Mouse (Mus musculus) lung, embryonic 14.5 days (tissue): Measurements from ENCODE around the gene Prss53. TPM values are rescaled to one million over a fixed set of nuclear protein-coding genes. Genes with fewer than 3 reads are reported as not detected.

Source experiments
- ATAC-seq: fragments of 200-750 bp; cut with Nextera tagmentation; 2 replicates; pipeline ENCODE4 v1.8.0; 2017; ENCODE audit warnings: mild to moderate bottlenecking, moderate TSS enrichment, moderate library complexity; ENCODE audit not compliant: insufficient read depth
- DNase-seq: peaks from one replicate; pipeline ENCODE4 v3.0.0-alpha.2; 2015
- H3K27ac ChIP-seq: fragments of 300-500 bp; sonication (generic); 2 replicates; pipeline ENCODE4 v1.5.1; 2014; ENCODE audit warnings: low read depth, mild to moderate bottlenecking, moderate library complexity
- H3K27me3 ChIP-seq: fragments of 300-500 bp; sonication (generic); 2 replicates; pipeline ENCODE4 v1.6.1; 2014; ENCODE audit warnings: low read length, control low read depth; ENCODE audit not compliant: insufficient read depth
- H3K36me3 ChIP-seq: fragments of 300-500 bp; sonication (generic); 2 replicates; pipeline ENCODE4 v1.6.1; 2014; ENCODE audit warnings: control low read depth; ENCODE audit not compliant: insufficient read depth
- H3K4me1 ChIP-seq: fragments of 300-500 bp; sonication (generic); 2 replicates; pipeline ENCODE4 v1.6.1; 2014; ENCODE audit warnings: antibody characterized with exemption, control low read depth; ENCODE audit not compliant: insufficient read depth
- H3K4me2 ChIP-seq: fragments of 300-500 bp; sonication (generic); 2 replicates; pipeline ENCODE4 v1.6.1; 2014; ENCODE audit warnings: mild to moderate bottlenecking
- H3K4me3 ChIP-seq: fragments of 300-500 bp; sonication (generic); 2 replicates; pipeline ENCODE4 v1.5.1; 2014; ENCODE audit warnings: low read depth, low read length
- H3K9ac ChIP-seq: fragments of 300-500 bp; sonication (generic); 2 replicates; pipeline ENCODE4 v1.6.1; 2014
- H3K9me3 ChIP-seq: fragments of 300-500 bp; sonication (generic); 2 replicates; pipeline ENCODE4 v1.6.1; 2016; ENCODE audit warnings: low read depth, low read length, control low read depth
- CTCF ChIP-seq: IDR thresholded peaks from 2 replicates; pipeline ENCODE4 v1.5.1; 2016; ENCODE audit warnings: antibody characterized with exemption, low read depth
- WGBS: fragments of 180-500 bp; shearing (Covaris S2); extraction: QIAGEN DNeasy Blood & Tissue Kit; methylation state at CpG from one replicate; pipeline ENCODE4 v1.1.7; 2014; 5-methylcytosine and 5-hydroxymethylcytosine counted together
- polyA plus RNA-seq: library from polyadenylated mRNA; unstranded; fragments of >200 nt; fragmentation: Nextera tagmentation; extraction: Ambion mirVana; gene quantifications from 2 replicates; pipeline ENCODE4 v1.2.1, GENCODE M21; 2014

The Prss53 gene
- polyA plus RNA-seq, 1 experiment from 2014 or later: 0.95 TPM

DNA sequence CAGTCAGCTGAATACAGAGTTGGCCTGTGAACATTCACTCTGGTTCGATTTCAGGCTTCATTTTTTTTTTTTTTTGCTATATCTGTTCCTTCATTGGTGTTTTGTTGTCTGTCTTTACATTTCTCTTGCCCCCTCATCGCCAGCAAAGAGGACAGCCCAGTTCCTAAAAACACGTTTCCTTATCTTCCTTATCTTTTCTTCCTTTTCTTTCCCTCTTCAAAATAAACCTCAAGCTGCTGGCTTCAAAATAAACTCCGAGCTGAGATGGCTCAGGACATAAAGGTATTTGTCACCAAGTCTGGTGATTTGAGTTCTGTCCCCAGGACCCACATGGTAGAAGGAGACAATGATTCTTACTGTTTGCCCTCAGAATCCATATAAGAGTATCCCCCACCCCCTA, 22.2 kb upstream of the Prss53 start:
- Histone ChIP-seq H3K27me3 (no peaks in the 10 kb centered on the region), H3K4me1 (no peaks in the 10 kb centered on the region), H3K9ac (peak overlapping the region; percentile 84), H3K4me2 (peak overlapping the region; percentile 82), H3K27ac (peak overlapping the region; percentile 85), H3K4me3 (peak overlapping the region; percentile 96), H3K36me3 (peaks cover 43% of the 10 kb centered on the region), H3K9me3 (no peaks in the 10 kb centered on the region)
- DNase-seq (no peak), ATAC-seq (no peak)
- WGBS: 9% methylated on average over 4 of the region's 4 CpGs
- no peak for TF ChIP-seq CTCF

DNA sequence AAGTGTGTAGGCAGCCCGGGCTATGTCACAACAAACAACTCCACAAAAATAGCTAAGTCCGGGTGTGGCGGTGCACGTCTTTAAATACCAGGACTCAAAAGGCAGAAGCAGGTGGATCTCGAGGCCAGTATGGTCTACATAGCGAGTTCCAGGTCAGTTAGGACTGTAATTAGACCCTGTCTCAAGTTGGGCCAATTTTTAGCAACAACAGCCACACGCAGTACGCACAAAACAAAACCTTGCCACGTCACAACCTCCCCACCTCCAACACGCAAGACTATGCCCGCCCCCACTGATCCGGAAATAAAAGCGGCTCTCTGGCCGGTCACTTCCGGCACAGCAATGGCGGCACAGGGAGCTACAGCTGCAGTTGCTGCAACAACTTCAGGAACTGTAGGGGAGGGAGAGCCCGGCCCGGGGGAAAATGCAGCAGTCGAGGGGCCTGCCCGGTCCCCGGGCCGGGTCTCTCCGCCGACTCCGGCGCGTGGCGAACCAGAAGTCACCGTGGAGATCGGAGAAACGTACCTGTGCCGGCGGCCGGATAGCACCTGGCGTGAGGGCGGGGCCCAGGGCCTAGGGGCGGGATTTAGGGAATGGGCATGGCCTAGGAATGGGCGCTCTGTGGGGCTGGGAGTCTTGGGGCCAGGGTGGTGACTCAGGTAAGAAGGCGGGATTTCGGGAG, 21.6 kb upstream of the Prss53 start, which contains the start of gene Kat8:
Kat8 (plus strand) TSS at position 327 of the 682 bp plus-strand sequence.
- DNase-seq: peak; percentile 97
- peak within 1 kb of the TSS; percentile 96 for H3K4me3 ChIP-seq
- peak within 1 kb of the TSS; percentile 82 for H3K4me2 ChIP-seq
- H3K4me1 ChIP-seq: no peaks in the 10 kb centered on the region
- peak within 1 kb of the TSS; percentile 85 for H3K27ac ChIP-seq
- TF ChIP-seq CTCF: no peak
- WGBS: under 1% methylated on average over 40 of the region's 40 CpGs
- H3K36me3 ChIP-seq: peaks cover 48% of the 10 kb centered on the region
- H3K27me3 ChIP-seq: no peaks in the 10 kb centered on the region
- peak; percentile 97 for ATAC-seq
- peak within 1 kb of the TSS; percentile 84 for H3K9ac ChIP-seq
- no peaks in the 10 kb centered on the region for H3K9me3 ChIP-seq

DNA sequence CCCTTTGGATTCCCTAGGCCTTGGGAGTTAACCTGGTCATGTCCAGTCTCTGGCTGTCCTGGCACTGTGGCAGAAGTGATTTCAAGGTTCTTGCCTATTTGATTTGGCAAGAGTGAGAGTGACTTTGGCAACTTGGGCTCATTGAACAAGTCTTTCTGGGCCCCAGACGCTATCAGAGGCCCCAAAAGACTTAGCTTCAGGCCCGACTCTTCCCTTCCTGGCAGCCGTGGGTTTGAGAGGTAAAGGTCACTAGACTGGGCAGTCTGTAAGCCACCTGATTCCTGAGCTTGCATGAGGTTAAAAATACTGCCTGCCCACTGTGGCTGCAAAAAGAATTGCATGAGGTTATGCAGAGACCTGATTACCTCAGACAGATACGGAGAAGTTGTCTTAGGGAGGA, 17.9 kb upstream of the Prss53 start:
- H3K36me3 ChIP-seq: peaks cover 49% of the 10 kb centered on the region
- H3K4me3 ChIP-seq: no peak overlapping the region
- H3K27ac ChIP-seq: no peak overlapping the region
- ATAC-seq (no peak), DNase-seq (no peak)
- no peaks in the 10 kb centered on the region for H3K27me3 ChIP-seq
- no peaks in the 10 kb centered on the region for H3K4me1 ChIP-seq
- no peak for TF ChIP-seq CTCF
- H3K9ac ChIP-seq: no peak overlapping the region
- H3K4me2 ChIP-seq: no peak overlapping the region
- no peaks in the 10 kb centered on the region for H3K9me3 ChIP-seq
- 91% methylated on average over 4 of the region's 4 CpGs for WGBS

DNA sequence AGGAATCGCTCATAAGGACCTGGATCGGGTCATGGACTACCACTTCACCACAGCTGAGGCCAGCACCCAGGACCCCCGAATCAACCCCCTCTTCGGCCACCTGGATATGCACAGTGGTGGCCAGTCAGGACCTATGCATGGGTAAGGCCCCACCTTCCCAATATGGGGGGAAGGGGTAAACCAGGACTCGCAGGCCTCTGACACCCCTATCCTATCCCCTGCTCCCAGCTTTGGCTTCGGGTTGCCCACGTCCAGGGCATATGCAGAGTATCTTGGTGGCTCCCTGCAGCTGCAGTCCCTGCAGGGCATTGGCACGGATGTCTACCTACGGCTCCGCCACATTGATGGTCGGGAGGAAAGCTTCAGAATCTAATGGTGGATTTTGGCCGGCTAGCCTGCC, 17.2 kb upstream of the Prss53 start:
- H3K27me3 ChIP-seq: no peaks in the 10 kb centered on the region
- no peaks in the 10 kb centered on the region for H3K4me1 ChIP-seq
- no peak overlapping the region for H3K9ac ChIP-seq
- H3K4me2 ChIP-seq: no peak overlapping the region
- no peak for DNase-seq
- H3K27ac ChIP-seq: no peak overlapping the region
- ATAC-seq: no peak
- WGBS: 94% methylated on average over 12 of the region's 12 CpGs
- H3K36me3 ChIP-seq: peaks cover 49% of the 10 kb centered on the region
- no peak overlapping the region for H3K4me3 ChIP-seq
- no peak for TF ChIP-seq CTCF
- no peaks in the 10 kb centered on the region for H3K9me3 ChIP-seq

DNA sequence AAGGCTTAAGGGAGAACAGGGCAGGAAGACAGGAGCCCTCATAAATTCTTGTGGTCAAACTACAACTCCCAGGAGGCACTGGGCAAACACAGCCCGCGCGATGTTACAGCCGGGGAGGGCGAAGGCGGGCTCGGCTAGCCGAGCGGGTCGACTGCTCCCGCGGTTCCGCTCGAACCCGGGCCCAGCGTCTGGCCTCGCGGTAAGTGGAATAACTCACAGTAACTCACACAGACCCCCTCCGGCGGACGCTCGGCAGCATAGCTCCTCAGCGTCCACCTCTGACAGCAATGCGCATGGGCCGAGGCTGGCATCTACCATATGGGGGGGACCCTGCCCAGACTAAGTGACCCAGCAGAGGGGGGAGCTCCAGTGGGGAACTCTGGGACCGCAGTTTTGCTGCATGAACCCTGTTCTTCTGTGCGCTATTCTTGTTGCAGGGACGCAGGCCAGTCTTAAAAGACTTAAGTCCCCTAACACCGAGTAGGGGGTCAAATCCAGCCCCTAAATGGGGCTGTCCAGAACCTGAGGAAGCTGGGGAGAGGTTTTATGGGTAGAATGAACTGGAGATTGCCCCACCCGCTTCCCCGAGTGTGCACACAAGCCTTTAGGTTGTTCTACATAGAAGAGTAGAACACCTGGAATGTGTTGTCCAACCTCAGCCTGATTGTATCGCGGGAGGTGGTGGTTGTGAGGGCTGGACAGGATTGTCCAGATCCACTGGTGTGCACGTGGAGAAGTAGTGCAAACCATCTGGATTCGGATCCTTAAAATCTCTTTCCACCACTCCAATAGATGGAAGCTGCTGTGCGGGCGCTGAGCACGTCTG, 13.4 kb upstream of the Prss53 start, which contains the start of gene Bckdk:
Bckdk (plus strand) TSS at position 112 of the 826 bp plus-strand sequence.
- TF ChIP-seq CTCF: peak; percentile 29; the same call in 1 of the 2 replicates
- Histone ChIP-seq H3K9ac (peak within 1 kb of the TSS; percentile 92), H3K4me1 (no peaks in the 10 kb centered on the region), H3K27ac (peak within 1 kb of the TSS; percentile 87), H3K27me3 (no peaks in the 10 kb centered on the region), H3K4me2 (peak within 1 kb of the TSS; percentile 85), H3K36me3 (peaks cover 41% of the 10 kb centered on the region), H3K4me3 (peak within 1 kb of the TSS; percentile 77), H3K9me3 (no peaks in the 10 kb centered on the region)
- WGBS: 4% methylated on average over 38 of the region's 38 CpGs
- DNase-seq: peak; percentile 92
- peak; percentile 95 for ATAC-seq

DNA sequence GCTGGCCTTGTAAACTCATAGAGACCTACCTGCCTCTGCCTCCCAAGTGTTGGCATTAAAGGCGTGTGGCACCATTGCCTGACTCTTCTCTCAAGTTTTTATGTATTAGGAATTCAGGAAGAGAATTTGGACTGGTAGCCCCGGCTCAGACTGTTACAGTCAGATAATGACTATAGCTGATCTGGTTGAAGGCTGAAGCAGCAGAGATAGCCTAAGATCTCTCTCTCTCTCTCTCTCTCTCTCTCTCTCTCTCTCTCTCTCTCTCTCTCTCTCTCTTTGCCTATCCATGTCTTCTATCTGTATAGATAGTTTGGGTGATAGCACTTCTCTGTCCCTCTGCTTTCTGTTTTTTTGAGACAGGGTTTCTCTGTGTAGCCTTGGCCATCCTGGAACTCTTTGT, 11.0 kb upstream of the Prss53 start:
- 70% methylated on average over 2 of the region's 2 CpGs for WGBS

DNA sequence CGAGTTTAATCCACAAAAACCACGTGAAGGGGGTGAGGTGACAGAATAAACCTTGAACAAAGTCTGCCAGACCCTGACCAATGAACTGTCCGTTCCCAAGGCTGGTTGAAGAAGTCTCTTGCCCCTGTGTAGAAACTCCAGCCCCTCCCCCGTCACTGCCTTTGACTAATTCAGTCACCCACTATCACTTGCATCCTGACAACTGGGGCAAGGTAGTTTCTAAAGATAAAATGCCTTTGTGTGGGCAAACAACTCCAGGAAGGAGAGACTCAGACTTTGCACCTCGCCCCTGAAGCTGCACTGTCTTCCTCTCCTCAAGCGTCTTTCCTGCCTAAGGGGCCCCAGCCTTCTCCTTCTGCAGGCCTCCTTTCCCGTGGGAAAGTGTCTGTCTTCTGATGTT, 9.2 kb upstream of the Prss53 start:
- Histone ChIP-seq H3K4me1 (no peaks in the 10 kb centered on the region), H3K9me3 (no peaks in the 10 kb centered on the region), H3K9ac (no peak overlapping the region), H3K27me3 (no peaks in the 10 kb centered on the region), H3K27ac (no peak overlapping the region), H3K4me3 (no peak overlapping the region), H3K4me2 (no peak overlapping the region), H3K36me3 (no peaks in the 10 kb centered on the region)
- DNase-seq: no peak
- ATAC-seq: no peak
- 31% methylated on average over 7 of the region's 7 CpGs for WGBS
- TF ChIP-seq CTCF: no peak

More for the DNA sequence above, 11.0 kb upstream of the Prss53 start:
- ATAC-seq (no peak), DNase-seq (no peak)
- Histone ChIP-seq H3K9ac (no peak overlapping the region), H3K9me3 (no peaks in the 10 kb centered on the region), H3K36me3 (peaks cover 17% of the 10 kb centered on the region), H3K4me2 (no peak overlapping the region), H3K27ac (no peak overlapping the region), H3K4me1 (no peaks in the 10 kb centered on the region), H3K4me3 (no peak overlapping the region), H3K27me3 (no peaks in the 10 kb centered on the region)
- TF ChIP-seq CTCF: no peak
